ENCODE assay signal across 21 mouse cellular contexts in genomic region chr15:84934901-84935300, GRCm38 (mm10).
"Had no signal": no experiment of that assay in that cellular context is flagged by ENCODE, and none has a peak within 500 bp of the region (broad histone marks: within the 10 kb centered on the region; RNA-seq: fewer than 3 reads in every experiment).

No protein-coding gene starts in this region.

- H3K4me1 ChIP-seq: limb, embryonic 12.5 days; limb, embryonic 15.5 days; midbrain, embryonic 12.5 days; midbrain, embryonic 15.5 days; neural tube, embryonic 12.5 days; neural tube, embryonic 15.5 days had no signal

- H3K9me3 ChIP-seq: limb, embryonic 12.5 days; limb, embryonic 15.5 days; midbrain, embryonic 12.5 days; midbrain, embryonic 15.5 days; neural tube, embryonic 12.5 days; neural tube, embryonic 15.5 days had no signal

- DNase-seq: kidney, adult 18-20 months; kidney, adult 9 months; kidney, postnatal 14 days; kidney, postnatal 4 days; left cerebral cortex, postnatal 4 days; liver, postnatal 0 days; lung, embryonic 14.5 days; thymus, postnatal 25 days had no signal

- H3K27me3 ChIP-seq: limb, embryonic 12.5 days; limb, embryonic 15.5 days; midbrain, embryonic 12.5 days; midbrain, embryonic 15.5 days; neural tube, embryonic 12.5 days; neural tube, embryonic 15.5 days had no signal

- H3K27ac ChIP-seq: left cerebral cortex, adult 2 months; limb, embryonic 12.5 days; limb, embryonic 15.5 days; liver, embryonic 14.5 days; macrophage; midbrain, embryonic 12.5 days; midbrain, embryonic 15.5 days; neural tube, embryonic 12.5 days; neural tube, embryonic 15.5 days; stomach, postnatal 0 days had no signal

- H3K4me3 ChIP-seq: left cerebral cortex, adult 2 months; limb, embryonic 12.5 days; limb, embryonic 15.5 days; midbrain, embryonic 12.5 days; midbrain, embryonic 15.5 days; neural tube, embryonic 12.5 days; neural tube, embryonic 15.5 days had no signal

- ATAC-seq: intestine, embryonic 16.5 days; liver, postnatal 0 days; lung, postnatal 0 days; midbrain, embryonic 15.5 days had no signal

- H3K9ac ChIP-seq: limb, embryonic 12.5 days; limb, embryonic 15.5 days; liver, embryonic 14.5 days; liver, postnatal 0 days; lung, embryonic 14.5 days; midbrain, embryonic 12.5 days; midbrain, embryonic 15.5 days; neural tube, embryonic 12.5 days; neural tube, embryonic 15.5 days had no signal

- H3K4me2 ChIP-seq: limb, embryonic 12.5 days; limb, embryonic 15.5 days; liver, embryonic 11.5 days; lung, embryonic 14.5 days; midbrain, embryonic 12.5 days; midbrain, embryonic 15.5 days; neural tube, embryonic 12.5 days; neural tube, embryonic 15.5 days had no signal
